Mouse (Mus musculus) liver, embryonic 14.5 days (tissue): ENCODE results near the gene Prkn.

Experiments
- CTCF ChIP-seq: IDR thresholded peaks from 2 replicates; pipeline ENCODE4 v1.5.1; 2016; ENCODE audit warnings: antibody characterized with exemption, low read depth, control low read depth
- EP300 ChIP-seq: IDR thresholded peaks from 2 replicates; pipeline ENCODE4 v1.6.1; 2016; ENCODE audit warnings: antibody characterized with exemption, low read depth

DNA sequence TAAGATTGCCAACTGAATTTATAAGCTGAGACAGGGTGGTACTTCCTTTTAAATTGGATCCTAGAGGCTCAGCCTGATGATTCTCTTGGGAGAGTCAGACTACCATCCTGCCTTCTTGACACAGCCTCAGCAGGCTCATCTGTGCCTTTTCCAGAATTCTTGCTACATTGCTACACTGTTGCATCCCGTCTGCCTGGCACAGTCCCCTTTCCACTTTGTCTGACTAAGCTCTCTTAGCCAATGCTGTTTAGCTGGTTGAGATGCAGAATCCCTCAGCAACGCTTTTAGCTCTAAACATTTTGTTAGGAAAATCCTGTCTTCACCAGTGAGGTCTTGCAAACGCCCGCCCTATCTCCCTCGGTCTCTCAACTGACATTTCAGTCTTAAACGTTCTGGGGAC is 1115.1 kb downstream of the Prkn start:
- TF ChIP-seq CTCF (no peak), EP300 (no peak)
